Mouse (Mus musculus) hindbrain, embryonic 15.5 days (tissue): Measurements from ENCODE around the gene Chek2. TPM values are rescaled to one million over a fixed set of nuclear protein-coding genes. Genes with fewer than 3 reads are reported as not detected.
"Not testable (repeated sequence)": the region's sequence is repeated elsewhere in the genome, so short reads cannot be mapped to it uniquely, and the experiment has no call there.

Experiments
- ATAC-seq: fragments of 200-750 bp; cut with Nextera tagmentation; 2 replicates; pipeline ENCODE4 v1.8.0; 2017; ENCODE audit warnings: low read depth, moderate number of reproducible peaks, moderate TSS enrichment; ENCODE audit not compliant: low FRiP score
- H3K27ac ChIP-seq: fragments of 300-500 bp; sonication (generic); replicated peaks from 2 replicates; pipeline ENCODE4 v1.5.1; 2015; ENCODE audit warnings: mild to moderate bottlenecking, inconsistent platforms
- H3K27me3 ChIP-seq: fragments of 300-500 bp; sonication (generic); 2 replicates; pipeline ENCODE4 v1.6.1; 2015; ENCODE audit warnings: control low read depth, inconsistent platforms
- H3K36me3 ChIP-seq: fragments of 300-500 bp; sonication (generic); 2 replicates; pipeline ENCODE4 v1.6.1; 2015; ENCODE audit warnings: control low read depth, inconsistent platforms
- H3K4me1 ChIP-seq: fragments of 300-500 bp; sonication (generic); replicated peaks from 2 replicates; pipeline ENCODE4 v1.6.1; 2015; ENCODE audit warnings: control low read depth, inconsistent platforms
- H3K4me2 ChIP-seq: fragments of 300-500 bp; sonication (generic); 2 replicates; pipeline ENCODE4 v1.6.1; 2015; ENCODE audit warnings: moderate library complexity, mild to moderate bottlenecking, inconsistent platforms
- H3K4me3 ChIP-seq: fragments of 300-500 bp; sonication (generic); 2 replicates; pipeline ENCODE4 v1.5.1; 2015; ENCODE audit warnings: mild to moderate bottlenecking, inconsistent platforms
- H3K9ac ChIP-seq: fragments of 300-500 bp; sonication (generic); 2 replicates; pipeline ENCODE4 v1.6.1; 2015; ENCODE audit warnings: inconsistent platforms
- H3K9me3 ChIP-seq: fragments of 300-500 bp; sonication (generic); 2 replicates; pipeline ENCODE4 v1.6.1; 2016; ENCODE audit warnings: control low read depth, inconsistent platforms
- WGBS: fragments of 180-500 bp; shearing (Covaris S2); methylation state at CpG from one replicate; pipeline ENCODE4 v1.1.7; 2015; 5-methylcytosine and 5-hydroxymethylcytosine counted together
- polyA plus RNA-seq: library from polyadenylated mRNA; unstranded; fragments of >200 nt; fragmentation: Nextera tagmentation; extraction: Ambion mirVana; gene quantifications from 2 replicates; pipeline ENCODE4 v1.2.1, GENCODE M21; 2015

Chek2 gene
- polyA plus RNA-seq, 1 experiment from 2014 or later, result 8.3 TPM

DNA sequence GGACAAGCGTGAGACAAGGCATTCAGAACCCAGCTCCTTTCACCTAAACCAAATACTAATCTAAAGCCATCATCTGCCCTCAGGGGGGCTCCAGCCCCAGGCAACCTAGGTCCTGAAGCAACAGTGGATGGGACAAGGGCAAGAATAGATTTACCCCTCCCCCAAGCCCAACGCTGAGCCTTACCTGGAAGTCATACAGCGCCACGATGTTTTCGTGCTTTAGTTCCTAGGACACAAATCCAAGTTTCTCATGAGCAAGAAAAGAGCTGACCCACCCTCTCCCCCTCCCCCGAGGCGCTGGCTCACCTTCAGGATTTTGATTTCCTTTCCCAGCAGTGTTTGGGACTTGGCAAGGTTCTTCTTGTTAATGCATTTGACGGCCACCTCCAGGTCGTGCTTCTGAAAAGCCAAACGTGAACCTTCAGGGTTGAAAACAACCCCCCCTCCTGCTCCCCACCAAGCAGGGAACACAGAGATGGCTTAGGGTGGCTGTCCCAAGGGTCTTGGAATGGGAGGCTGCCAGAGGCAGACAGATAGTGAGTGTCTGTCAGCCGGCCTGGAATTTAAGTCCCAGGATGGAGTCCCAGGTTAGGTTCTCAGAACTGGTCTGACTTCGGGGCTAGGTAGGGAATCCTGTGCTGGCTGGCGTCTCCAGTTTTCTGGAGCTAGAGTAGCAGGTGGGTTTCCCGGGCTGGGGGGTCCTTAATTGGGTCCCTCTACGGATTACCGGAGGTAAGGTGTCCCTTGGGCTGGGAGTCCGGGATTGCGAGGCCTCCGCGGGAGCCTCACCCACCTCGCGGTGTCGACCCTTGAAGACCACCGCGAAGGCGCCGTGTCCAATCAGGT lies 30.7 kb upstream of the Chek2 start:
- ATAC-seq, result no peak
- WGBS, result 2% methylated on average over 27 of the region's 27 CpGs
- H3K4me1 ChIP-seq, result peaks cover 40% of the 10 kb centered on the region

DNA sequence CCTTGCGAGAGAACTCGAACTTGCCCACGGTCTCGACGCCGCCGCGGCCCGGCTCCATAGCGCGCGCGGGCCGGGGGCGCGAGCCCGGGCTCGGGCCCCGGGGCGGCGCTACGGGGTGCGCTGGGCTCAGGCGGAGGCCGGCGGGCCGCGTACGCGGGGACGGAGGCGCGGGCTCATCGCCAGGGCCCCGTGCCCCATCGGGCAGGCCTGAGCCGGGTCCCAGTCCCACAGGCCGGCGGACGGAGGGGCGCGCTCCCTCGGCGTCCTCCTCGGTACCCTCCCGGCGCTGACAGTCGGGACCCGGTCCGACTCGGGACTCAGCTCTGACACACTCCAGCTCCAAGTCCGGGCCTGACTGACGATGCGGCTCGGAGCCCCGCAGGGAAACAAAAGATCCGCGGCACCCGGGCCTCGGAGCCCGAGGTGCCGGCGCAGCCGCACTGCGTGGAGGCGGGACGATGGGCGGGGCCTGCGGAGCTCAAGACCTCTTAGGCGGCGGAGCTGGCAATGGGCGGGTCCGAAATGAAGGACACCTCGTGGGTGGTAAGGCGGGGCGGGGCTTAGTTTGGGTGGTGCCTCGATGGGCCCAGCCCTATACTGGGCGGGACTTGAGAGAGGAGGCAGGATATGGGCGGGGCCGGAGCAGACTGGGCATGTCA lies 30.0 kb upstream of the Chek2 start, which contains the start of gene Ulk1:
TSS of gene Ulk1 (minus strand) at position 431 of the 659 bp plus-strand sequence.
- peak; percentile 96 for ATAC-seq
- H3K4me2 ChIP-seq, result peak within 1 kb of the TSS; percentile 89
- peaks cover 37% of the 10 kb centered on the region for H3K4me1 ChIP-seq
- H3K27me3 ChIP-seq, result no peaks in the 10 kb centered on the region
- H3K27ac ChIP-seq, result peak within 1 kb of the TSS; percentile 87
- peak within 1 kb of the TSS; percentile 75 for H3K9ac ChIP-seq
- H3K36me3 ChIP-seq, result no peaks in the 10 kb centered on the region
- no peaks in the 10 kb centered on the region for H3K9me3 ChIP-seq
- under 1% methylated on average over 68 of the region's 80 CpGs for WGBS
- H3K4me3 ChIP-seq, result peak within 1 kb of the TSS; percentile 73

More for the DNA sequence above, 30.7 kb upstream of the Chek2 start:
- peak overlapping the region; percentile 73 for H3K4me3 ChIP-seq
- peak overlapping the region; percentile 89 for H3K4me2 ChIP-seq
- H3K36me3 ChIP-seq, result no peaks in the 10 kb centered on the region
- peak overlapping the region; percentile 75 for H3K9ac ChIP-seq
- peak overlapping the region; percentile 87 for H3K27ac ChIP-seq
- H3K27me3 ChIP-seq, result no peaks in the 10 kb centered on the region
- H3K9me3 ChIP-seq, result no peaks in the 10 kb centered on the region

DNA sequence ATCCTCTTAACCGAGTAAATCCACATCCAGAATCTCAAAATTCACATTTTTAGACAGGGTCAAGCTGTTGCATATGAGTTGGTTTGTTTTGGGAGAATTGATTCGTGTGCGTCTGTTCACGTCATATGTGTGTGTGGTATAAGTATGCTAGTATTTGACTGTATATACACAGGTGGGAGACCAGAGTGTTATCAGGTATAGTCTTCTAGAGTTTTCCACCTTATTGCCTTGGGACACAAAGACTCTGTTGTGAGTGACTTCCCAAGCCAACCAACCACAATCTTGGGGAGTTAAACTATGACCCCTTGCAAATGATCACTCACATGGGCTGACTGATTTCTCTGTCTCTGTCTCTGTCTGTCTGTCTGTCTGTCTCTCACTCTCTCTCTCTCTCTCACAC lies 15.4 kb upstream of the Chek2 start:
- no peak for ATAC-seq
- 86% methylated on average over 4 of the region's 4 CpGs for WGBS
- H3K9me3 ChIP-seq, result no peaks in the 10 kb centered on the region
- H3K36me3 ChIP-seq, result no peaks in the 10 kb centered on the region
- H3K27ac ChIP-seq, result no peak overlapping the region
- no peak overlapping the region for H3K4me3 ChIP-seq
- no peak overlapping the region for H3K4me2 ChIP-seq
- H3K9ac ChIP-seq, result no peak overlapping the region
- no peaks in the 10 kb centered on the region for H3K4me1 ChIP-seq
- no peaks in the 10 kb centered on the region for H3K27me3 ChIP-seq

DNA sequence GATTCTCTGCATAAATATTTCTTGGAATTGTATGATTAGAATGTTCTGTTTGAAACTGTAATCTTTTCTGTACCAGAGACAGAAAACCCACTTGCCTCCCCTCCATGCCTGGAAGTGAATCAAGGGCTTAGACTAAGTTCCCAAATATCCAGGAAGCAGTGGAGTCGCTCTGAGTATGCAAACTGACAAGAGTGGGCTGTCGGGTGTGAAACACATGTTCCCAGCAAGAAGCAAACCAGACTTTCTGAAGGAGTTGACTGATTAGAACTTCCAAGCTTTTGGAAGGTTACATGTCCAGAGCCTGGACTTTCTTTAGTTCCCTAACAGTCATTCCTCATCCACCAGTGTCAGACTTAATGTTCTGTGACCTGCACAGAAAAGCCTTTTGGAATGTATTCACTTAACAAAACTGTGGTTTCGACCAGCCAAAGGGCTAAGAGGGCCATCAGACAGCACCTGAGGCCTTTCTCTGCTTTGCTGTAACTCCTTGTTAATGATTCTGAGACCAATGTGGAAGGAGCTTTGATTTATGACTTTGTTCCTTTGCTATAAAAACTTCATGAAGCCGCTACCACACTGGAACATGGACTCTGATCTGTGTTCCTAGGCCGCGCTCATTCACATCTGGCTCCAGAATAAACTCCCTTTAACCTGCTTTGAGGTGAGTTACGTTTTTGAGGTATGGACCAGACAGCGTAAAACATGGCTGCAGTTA lies 12.8 kb upstream of the Chek2 start:
- H3K4me3 ChIP-seq, result no peak overlapping the region
- no peaks in the 10 kb centered on the region for H3K4me1 ChIP-seq
- no peaks in the 10 kb centered on the region for H3K36me3 ChIP-seq
- H3K4me2 ChIP-seq, result no peak overlapping the region
- no peaks in the 10 kb centered on the region for H3K9me3 ChIP-seq
- no peaks in the 10 kb centered on the region for H3K27me3 ChIP-seq
- 91% methylated on average over 8 of the region's 8 CpGs for WGBS
- no peak overlapping the region for H3K9ac ChIP-seq
- no peak overlapping the region for H3K27ac ChIP-seq
- ATAC-seq, result no peak

DNA sequence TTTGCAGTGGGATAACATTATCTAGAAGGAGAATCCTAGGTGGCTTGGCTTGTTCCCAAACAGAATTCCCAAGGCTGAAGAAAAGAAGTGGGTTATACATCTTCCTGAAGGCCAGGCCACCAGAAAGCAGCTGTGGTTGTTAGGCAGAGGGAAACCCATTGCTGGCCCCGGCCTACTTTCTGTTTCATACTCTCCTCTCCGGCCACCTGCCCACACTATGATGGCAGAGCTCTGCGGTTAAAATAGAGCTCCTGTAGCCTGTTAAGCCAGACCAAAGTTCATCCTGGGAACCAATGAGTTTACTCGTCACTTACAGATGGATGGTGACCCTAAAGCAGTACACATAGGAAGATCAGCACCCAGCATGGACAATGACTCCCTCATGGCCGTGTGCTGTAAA lies 12.2 kb upstream of the Chek2 start:
- 88% methylated on average over 5 of the region's 5 CpGs for WGBS
- no peak for ATAC-seq
- H3K9ac ChIP-seq, result no peak overlapping the region

DNA sequence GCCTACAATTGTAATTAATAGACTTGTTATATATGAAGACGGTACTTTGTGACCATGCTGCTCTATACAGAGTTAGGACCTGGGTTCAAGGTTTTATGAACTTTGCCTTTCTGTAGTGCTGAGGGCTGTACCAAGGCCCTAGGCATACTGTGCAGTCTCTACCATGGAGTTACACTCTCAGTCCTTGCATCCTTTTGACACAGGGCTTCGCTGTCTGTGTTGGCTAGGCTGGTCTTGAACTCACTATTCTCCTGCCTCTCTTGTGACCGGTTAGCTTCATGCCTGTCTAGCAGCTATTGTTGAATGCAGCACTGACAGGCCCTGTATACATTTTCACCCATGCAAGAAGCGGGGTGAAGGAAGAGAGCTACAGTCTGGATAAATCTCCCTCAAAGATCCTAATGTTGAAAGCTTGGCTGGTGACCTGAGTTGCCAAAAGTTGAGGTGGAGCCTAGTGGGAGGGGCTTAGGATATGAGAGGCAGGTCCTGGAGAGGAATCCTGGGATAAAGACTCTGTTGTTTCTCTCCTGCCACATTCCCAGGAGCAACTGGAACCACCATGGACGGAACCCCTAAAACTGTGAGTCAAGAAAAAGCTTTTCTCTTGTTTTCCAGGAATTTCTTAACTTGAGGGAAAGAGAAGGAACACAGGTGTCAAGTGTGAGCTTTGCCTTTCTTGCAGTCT lies 8.6 kb upstream of the Chek2 start:
- Histone ChIP-seq H3K27ac (no peak overlapping the region), H3K9ac (no peak overlapping the region), H3K4me2 (no peak overlapping the region), H3K27me3 (no peaks in the 10 kb centered on the region), H3K9me3 (no peaks in the 10 kb centered on the region), H3K36me3 (no peaks in the 10 kb centered on the region), H3K4me1 (no peaks in the 10 kb centered on the region), H3K4me3 (no peak overlapping the region)
- no peak for ATAC-seq
- WGBS, result 94% methylated on average over 5 of the region's 5 CpGs

More for the DNA sequence above, 12.2 kb upstream of the Chek2 start:
- Histone ChIP-seq H3K36me3 (no peaks in the 10 kb centered on the region), H3K9me3 (no peaks in the 10 kb centered on the region), H3K4me3 (no peak overlapping the region), H3K27me3 (no peaks in the 10 kb centered on the region), H3K4me2 (no peak overlapping the region), H3K27ac (no peak overlapping the region), H3K4me1 (no peaks in the 10 kb centered on the region)

DNA sequence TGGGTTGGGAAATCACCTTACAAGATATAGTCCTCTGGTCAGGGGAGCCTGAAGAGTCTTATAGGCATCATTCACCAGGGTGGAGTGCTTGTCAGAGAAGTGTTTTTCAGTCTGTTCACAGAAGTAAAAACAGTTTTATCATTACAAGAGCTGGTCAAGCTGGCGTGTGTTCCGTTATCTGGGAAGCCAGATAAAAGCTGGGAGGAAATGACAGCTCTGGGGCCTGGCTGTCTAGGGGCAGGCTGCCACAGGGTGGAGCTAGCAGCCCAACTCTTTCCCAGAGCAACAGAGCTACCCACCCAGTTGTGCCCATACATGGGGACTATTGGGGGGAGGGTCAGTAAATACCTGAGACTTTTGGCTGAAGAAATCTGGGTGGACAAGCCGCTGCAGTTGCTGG lies 3.8 kb upstream of the Chek2 start:
- 19% methylated on average over 3 of the region's 3 CpGs for WGBS
- H3K27ac ChIP-seq, result no peak overlapping the region
- peaks cover 13% of the 10 kb centered on the region for H3K4me1 ChIP-seq
- no peaks in the 10 kb centered on the region for H3K36me3 ChIP-seq
- no peak for ATAC-seq
- no peaks in the 10 kb centered on the region for H3K9me3 ChIP-seq
- H3K4me3 ChIP-seq, result no peak overlapping the region
- no peak overlapping the region for H3K9ac ChIP-seq
- no peaks in the 10 kb centered on the region for H3K27me3 ChIP-seq
- H3K4me2 ChIP-seq, result no peak overlapping the region

DNA sequence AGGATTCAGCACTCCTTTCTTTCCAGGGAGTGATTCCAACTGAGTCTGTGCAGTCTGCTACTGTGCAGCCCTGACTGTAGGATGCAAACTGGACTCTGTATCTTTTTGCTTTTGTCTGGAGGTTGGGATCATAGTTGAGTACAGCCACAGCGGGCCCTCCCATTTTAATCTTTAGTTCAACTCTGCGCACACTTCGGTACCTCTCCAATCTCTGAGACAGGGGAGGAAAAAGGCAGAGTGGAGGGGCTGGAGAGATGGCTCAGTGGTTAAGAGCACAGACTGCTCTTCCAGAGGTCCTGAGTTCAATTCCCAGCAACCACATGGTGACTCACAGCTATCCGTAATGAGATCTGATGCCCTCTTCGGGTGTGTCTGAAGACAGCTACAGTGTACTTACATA lies 1.8 kb upstream of the Chek2 start:
- not testable (repeated sequence) for ATAC-seq, H3K27ac ChIP-seq, H3K27me3 ChIP-seq, H3K9ac ChIP-seq, H3K36me3 ChIP-seq, H3K4me2 ChIP-seq, H3K4me3 ChIP-seq, H3K9me3 ChIP-seq
- 90% methylated on average over 5 of the region's 5 CpGs for WGBS
- H3K4me1 ChIP-seq, result peaks cover 13% of the 10 kb centered on the region

DNA sequence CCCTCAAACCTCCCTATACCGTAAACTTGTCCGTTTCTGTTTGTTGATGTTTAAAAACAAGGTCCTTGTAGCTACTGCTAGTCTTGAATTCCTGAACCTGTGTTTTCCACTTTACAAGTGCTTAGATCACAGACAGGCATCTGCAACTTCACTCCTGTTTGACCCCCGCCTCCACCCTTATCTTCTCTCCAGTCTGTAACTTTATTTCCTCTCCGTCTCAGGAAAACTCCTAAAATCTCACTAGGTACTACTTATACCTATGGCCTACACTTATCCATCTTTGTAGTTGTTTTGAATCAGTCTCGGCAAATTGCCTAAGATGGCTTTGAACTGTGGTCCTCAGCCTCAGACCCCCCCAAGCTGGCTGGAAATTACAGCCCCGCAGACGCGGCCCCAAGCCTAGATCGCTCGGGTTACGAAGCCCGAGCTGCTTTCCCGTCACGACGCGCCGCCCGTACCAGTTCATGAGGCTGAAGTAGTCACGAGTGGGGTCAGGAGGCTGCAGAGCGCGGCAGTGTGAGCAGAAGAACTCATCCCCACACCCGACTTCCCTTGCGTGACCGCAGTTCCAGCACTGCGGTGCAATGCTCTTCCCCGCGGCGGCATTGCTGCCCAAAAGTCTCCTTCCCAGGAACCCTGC lies 621 bp upstream of the Chek2 start:
- Histone ChIP-seq H3K9ac (peak overlapping the region; percentile 65), H3K27ac (peak overlapping the region; percentile 78), H3K36me3 (no peaks in the 10 kb centered on the region), H3K4me1 (peaks cover 13% of the 10 kb centered on the region), H3K9me3 (no peaks in the 10 kb centered on the region), H3K4me3 (peak overlapping the region; percentile 88), H3K4me2 (peak overlapping the region; percentile 84), H3K27me3 (no peaks in the 10 kb centered on the region)
- peak; percentile 86 for ATAC-seq
- WGBS, result 7% methylated on average over 28 of the region's 28 CpGs

DNA sequence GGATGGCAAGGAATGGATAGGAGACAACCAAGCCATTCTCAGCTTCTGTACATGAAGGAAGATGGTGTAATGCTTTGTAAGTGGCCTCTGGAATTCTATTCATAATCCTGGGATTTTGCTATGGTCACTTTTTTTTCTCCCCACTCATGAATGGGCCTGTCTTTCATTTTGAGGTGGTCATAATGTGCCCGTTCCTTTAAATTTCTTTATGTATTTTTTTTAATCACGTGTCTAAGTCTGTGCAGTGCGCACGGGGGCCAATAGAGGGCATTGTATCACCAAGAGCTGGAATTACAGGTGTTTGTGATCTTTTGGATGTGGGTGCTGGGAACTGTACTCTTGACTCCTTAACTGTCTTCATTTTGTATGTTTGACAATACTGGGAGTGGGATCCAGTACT lies 686 bp downstream of the Chek2 start:
- H3K4me3 ChIP-seq, result peak overlapping the region; percentile 88
- peak overlapping the region; percentile 87 for H3K4me2 ChIP-seq
- no peaks in the 10 kb centered on the region for H3K36me3 ChIP-seq
- 7% methylated on average over 4 of the region's 4 CpGs for WGBS
- no peaks in the 10 kb centered on the region for H3K9me3 ChIP-seq
- peaks cover 13% of the 10 kb centered on the region for H3K4me1 ChIP-seq
- no peak for ATAC-seq
- peak overlapping the region; percentile 34; the same call in 1 of the 2 replicates for H3K9ac ChIP-seq
- peak overlapping the region; percentile 10; the same call in 1 of the 2 replicates for H3K27ac ChIP-seq
- H3K27me3 ChIP-seq, result no peaks in the 10 kb centered on the region
